Mouse (Mus musculus): ENCODE measurements around the gene Ifna12. TPM values are rescaled to one million over a fixed set of nuclear protein-coding genes. Genes with fewer than 3 reads are reported as not detected.

Ifna12 gene
- polyA plus RNA-seq, 1 experiment from 2014 or later = not detected

Other genes starting within 250 kb of the Ifna12 start
- gene Hacd4, start 164.4 kb downstream of the Ifna12 start, polyA plus RNA-seq (2016; fragmentation: Nextera tagmentation; extraction: Ambion mirVana) = 4.8 and 5.5 TPM in 2 replicates
- not detected in 2 replicates for gene Ifnb1, start 80.6 kb downstream of the Ifna12 start, polyA plus RNA-seq (2016; fragmentation: Nextera tagmentation; extraction: Ambion mirVana)
- gene Ifna15, start 45.1 kb downstream of the Ifna12 start, polyA plus RNA-seq (2016; fragmentation: Nextera tagmentation; extraction: Ambion mirVana) = not detected in 2 replicates
- gene Ifna14, start 31.6 kb downstream of the Ifna12 start, polyA plus RNA-seq (2016; fragmentation: Nextera tagmentation; extraction: Ambion mirVana) = not detected in 2 replicates
- gene Ifna9, start 11.0 kb downstream of the Ifna12 start, polyA plus RNA-seq (2016; fragmentation: Nextera tagmentation; extraction: Ambion mirVana) = not detected in 2 replicates
- not detected in 2 replicates for gene C87499, start 31.0 kb upstream of the Ifna12 start, polyA plus RNA-seq (2016; fragmentation: Nextera tagmentation; extraction: Ambion mirVana)
- gene Ifna13, start 41.1 kb upstream of the Ifna12 start, polyA plus RNA-seq (2016; fragmentation: Nextera tagmentation; extraction: Ambion mirVana) = not detected in 2 replicates
- gene Ifna16, start 73.5 kb upstream of the Ifna12 start, polyA plus RNA-seq (2016; fragmentation: Nextera tagmentation; extraction: Ambion mirVana) = not detected in 2 replicates
- gene Ifna2, start 80.5 kb upstream of the Ifna12 start, polyA plus RNA-seq (2016; fragmentation: Nextera tagmentation; extraction: Ambion mirVana) = not detected in 2 replicates
- gene Ifnab, start 88.0 kb upstream of the Ifna12 start, polyA plus RNA-seq (2016; fragmentation: Nextera tagmentation; extraction: Ambion mirVana) = not detected in 2 replicates
- gene Gm26566, start 118.4 kb upstream of the Ifna12 start, polyA plus RNA-seq (2016; fragmentation: Nextera tagmentation; extraction: Ambion mirVana) = 0.29 and 0.43 TPM in 2 replicates
- gene Klhl9, start 119.1 kb upstream of the Ifna12 start, polyA plus RNA-seq (2016; fragmentation: Nextera tagmentation; extraction: Ambion mirVana) = 38.0 and 38.7 TPM in 2 replicates
- not detected in 2 replicates for gene Gm13271, start 151.5 kb upstream of the Ifna12 start, polyA plus RNA-seq (2016; fragmentation: Nextera tagmentation; extraction: Ambion mirVana)
- not detected in 2 replicates for gene Gm13283, start 156.7 kb upstream of the Ifna12 start, polyA plus RNA-seq (2016; fragmentation: Nextera tagmentation; extraction: Ambion mirVana)
- not detected in 2 replicates for gene Gm13290, start 170.5 kb upstream of the Ifna12 start, polyA plus RNA-seq (2016; fragmentation: Nextera tagmentation; extraction: Ambion mirVana)
- not detected in 2 replicates for gene Gm13289, start 173.5 kb upstream of the Ifna12 start, polyA plus RNA-seq (2016; fragmentation: Nextera tagmentation; extraction: Ambion mirVana)
- gene Gm13272, start 176.5 kb upstream of the Ifna12 start, polyA plus RNA-seq (2016; fragmentation: Nextera tagmentation; extraction: Ambion mirVana) = not detected in 2 replicates
- not detected in 2 replicates for gene Ifnz, start 178.8 kb upstream of the Ifna12 start, polyA plus RNA-seq (2016; fragmentation: Nextera tagmentation; extraction: Ambion mirVana)
- not detected in 2 replicates for gene Gm13276, start 182.3 kb upstream of the Ifna12 start, polyA plus RNA-seq (2016; fragmentation: Nextera tagmentation; extraction: Ambion mirVana)
- gene Gm13277, start 185.3 kb upstream of the Ifna12 start, polyA plus RNA-seq (2016; fragmentation: Nextera tagmentation; extraction: Ambion mirVana) = not detected in 2 replicates
- gene Gm13278, start 188.2 kb upstream of the Ifna12 start, polyA plus RNA-seq (2016; fragmentation: Nextera tagmentation; extraction: Ambion mirVana) = not detected in 2 replicates
- not detected in 2 replicates for gene Gm13275, start 191.1 kb upstream of the Ifna12 start, polyA plus RNA-seq (2016; fragmentation: Nextera tagmentation; extraction: Ambion mirVana)
- gene Gm13279, start 194.0 kb upstream of the Ifna12 start, polyA plus RNA-seq (2016; fragmentation: Nextera tagmentation; extraction: Ambion mirVana) = not detected in 2 replicates
- gene Gm13285, start 196.3 kb upstream of the Ifna12 start, polyA plus RNA-seq (2016; fragmentation: Nextera tagmentation; extraction: Ambion mirVana) = 0.13 and 0.22 TPM in 2 replicates
- not detected in 2 replicates for gene Gm13287, start 199.9 kb upstream of the Ifna12 start, polyA plus RNA-seq (2016; fragmentation: Nextera tagmentation; extraction: Ambion mirVana)
- not detected in 2 replicates for gene Gm13288, start 202.2 kb upstream of the Ifna12 start, polyA plus RNA-seq (2016; fragmentation: Nextera tagmentation; extraction: Ambion mirVana)
- gene Ifna7, start 212.9 kb upstream of the Ifna12 start, polyA plus RNA-seq (2016; fragmentation: Nextera tagmentation; extraction: Ambion mirVana) = not detected in 2 replicates
- gene Ifna11, start 216.6 kb upstream of the Ifna12 start, polyA plus RNA-seq (2016; fragmentation: Nextera tagmentation; extraction: Ambion mirVana) = not detected in 2 replicates
- not detected in 2 replicates for gene Ifna6, start 224.0 kb upstream of the Ifna12 start, polyA plus RNA-seq (2016; fragmentation: Nextera tagmentation; extraction: Ambion mirVana)
- not detected in 2 replicates for gene Ifna5, start 232.1 kb upstream of the Ifna12 start, polyA plus RNA-seq (2016; fragmentation: Nextera tagmentation; extraction: Ambion mirVana)
- gene Ifna4, start 238.5 kb upstream of the Ifna12 start, polyA plus RNA-seq (2016; fragmentation: Nextera tagmentation; extraction: Ambion mirVana) = not detected in 2 replicates
- gene Ifna1, start 246.7 kb upstream of the Ifna12 start, polyA plus RNA-seq (2016; fragmentation: Nextera tagmentation; extraction: Ambion mirVana) = not detected in 2 replicates